Mouse (Mus musculus) liver, adult 2 months (tissue): ENCODE results near the gene Mpp6.

Experiments used
- CTCF ChIP-seq: fragments of 200-500 bp; IDR thresholded peaks from 2 replicates; pipeline ENCODE4 v1.5.1; 2011; ENCODE audit warnings: low read depth, low read length, control low read depth
- POLR2A ChIP-seq: fragments of 200-500 bp; IDR thresholded peaks from 2 replicates; pipeline ENCODE4 v1.6.1; 2011; ENCODE audit warnings: low read length, control low read depth; ENCODE audit not compliant: insufficient read depth; ENCODE audit errors: extremely low read depth

DNA sequence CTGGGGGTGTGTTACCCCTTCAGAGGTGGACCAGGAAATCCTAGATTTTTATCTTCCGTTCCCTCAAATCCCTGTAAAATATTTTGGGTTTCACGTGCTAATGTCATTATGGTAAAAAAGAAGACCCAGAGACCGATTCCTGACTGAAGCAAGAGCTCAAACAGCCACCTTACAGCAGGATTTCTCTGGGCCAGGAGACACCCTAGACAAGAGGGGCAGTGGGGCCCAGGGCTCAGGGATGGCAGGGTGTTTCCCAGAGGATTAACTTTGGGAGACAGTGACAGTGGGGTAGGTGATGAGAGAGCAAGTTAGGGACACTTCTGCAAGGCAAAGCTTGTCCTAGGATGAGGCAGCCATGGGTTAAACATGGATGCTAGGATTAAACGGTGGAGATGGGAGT lies 113.6 kb downstream of the Mpp6 start:
- TF ChIP-seq CTCF, result no peak
- TF ChIP-seq POLR2A, result no peak
